Mouse (Mus musculus) left cerebral cortex, adult 11 months (tissue): ENCODE measurements around the gene Plekha1.

ENCODE experiments used
- DNase-seq: peaks from one replicate; pipeline ENCODE4 v3.0.0; 2022; ENCODE audit warnings: low spot score

The Plekha1 gene

GRCm38 (mm10) chr7:130918260-130918659, 52.7 kb downstream of the Plekha1 start:
- DNase-seq = no peak

GRCm38 (mm10) chr7:130922981-130923731, 57.6 kb downstream of the Plekha1 start:
- DNase-seq = no peak

GRCm38 (mm10) chr7:130930401-130930800, 64.8 kb downstream of the Plekha1 start:
- no peak for DNase-seq

GRCm38 (mm10) chr7:130932921-130933320, 67.4 kb downstream of the Plekha1 start:
- no peak for DNase-seq

- no peak for DNase-seq
Measured at GRCm38 (mm10) chr7:130934654-130935053, 69.1 kb downstream of the Plekha1 start.

DNA sequence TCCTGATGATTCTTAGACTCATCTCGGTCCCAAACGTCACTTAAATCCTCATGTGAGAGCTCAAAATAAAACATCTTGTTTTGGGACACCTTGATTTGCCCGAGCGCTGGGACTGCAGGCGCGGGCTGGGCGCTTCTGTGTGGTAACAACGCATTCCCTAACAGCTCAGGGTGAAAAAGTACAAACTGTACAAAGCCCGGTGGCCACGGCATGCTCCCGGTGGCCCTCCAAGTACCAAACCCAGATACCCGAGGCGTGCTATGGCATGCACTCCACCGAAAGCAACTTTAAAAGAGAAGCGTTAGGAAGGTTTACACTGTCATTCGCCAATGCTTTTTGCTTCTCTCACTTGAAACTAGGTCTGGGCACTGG, 69.9 kb downstream of the Plekha1 start:
- no peak for DNase-seq

DNA sequence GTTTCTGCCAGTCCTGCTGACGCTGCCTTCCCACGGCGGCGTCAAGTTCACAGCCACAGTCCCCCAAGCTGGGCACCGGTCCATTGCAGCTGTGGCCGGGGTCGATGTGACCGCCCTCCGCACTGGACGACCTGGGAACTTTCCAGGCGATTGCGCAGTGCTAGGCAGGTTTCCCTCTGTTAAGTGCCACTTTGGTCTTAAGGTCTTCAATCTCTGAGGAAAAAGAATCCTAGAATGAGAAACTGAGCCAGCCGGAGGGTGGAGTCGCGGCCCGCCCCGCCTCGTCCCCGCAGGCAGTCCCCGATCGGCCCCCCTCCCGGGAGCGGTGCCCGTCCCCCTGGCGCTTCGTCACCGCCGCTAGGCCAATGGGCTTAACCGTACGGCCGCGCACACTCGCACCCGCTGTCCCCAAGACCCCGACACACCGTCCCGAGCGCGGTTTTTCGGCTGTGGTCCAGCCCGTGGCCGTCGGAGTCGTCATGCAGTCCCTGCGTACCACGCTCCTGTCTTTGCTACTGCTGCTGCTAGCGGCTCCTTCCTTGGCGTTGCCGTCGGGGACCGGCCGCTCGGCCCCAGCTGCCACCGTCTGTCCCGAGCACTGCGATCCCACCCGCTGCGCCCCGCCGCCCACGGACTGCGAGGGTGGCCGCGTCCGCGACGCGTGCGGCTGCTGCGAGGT, 70.4 kb downstream of the Plekha1 start, which contains the start of gene Htra1:
Htra1 (plus strand) TSS at position 319 of the 679 bp plus-strand sequence.
- peak; percentile 55 for DNase-seq

DNA sequence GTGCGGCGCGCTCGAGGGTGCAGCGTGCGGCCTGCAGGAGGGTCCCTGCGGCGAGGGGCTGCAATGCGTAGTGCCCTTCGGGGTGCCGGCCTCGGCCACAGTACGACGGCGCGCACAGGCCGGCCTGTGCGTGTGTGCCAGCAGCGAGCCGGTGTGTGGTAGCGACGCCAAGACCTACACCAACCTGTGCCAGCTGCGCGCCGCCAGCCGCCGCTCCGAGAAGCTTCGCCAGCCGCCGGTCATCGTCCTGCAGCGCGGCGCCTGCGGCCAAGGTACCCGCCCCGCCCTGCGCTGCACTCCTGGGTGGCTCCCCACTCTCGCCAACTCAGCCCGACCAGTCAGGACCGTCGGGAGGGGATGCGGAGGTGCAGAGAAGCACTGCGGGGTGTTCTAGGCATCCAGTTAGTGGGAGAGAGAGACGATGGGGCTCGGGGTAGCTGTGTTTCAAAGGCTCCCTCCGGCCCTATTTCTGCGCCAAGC, 71.0 kb downstream of the Plekha1 start:
- no peak for DNase-seq

- DNase-seq = no peak
Measured at GRCm38 (mm10) chr7:130937266-130937841, 71.8 kb downstream of the Plekha1 start.

DNA sequence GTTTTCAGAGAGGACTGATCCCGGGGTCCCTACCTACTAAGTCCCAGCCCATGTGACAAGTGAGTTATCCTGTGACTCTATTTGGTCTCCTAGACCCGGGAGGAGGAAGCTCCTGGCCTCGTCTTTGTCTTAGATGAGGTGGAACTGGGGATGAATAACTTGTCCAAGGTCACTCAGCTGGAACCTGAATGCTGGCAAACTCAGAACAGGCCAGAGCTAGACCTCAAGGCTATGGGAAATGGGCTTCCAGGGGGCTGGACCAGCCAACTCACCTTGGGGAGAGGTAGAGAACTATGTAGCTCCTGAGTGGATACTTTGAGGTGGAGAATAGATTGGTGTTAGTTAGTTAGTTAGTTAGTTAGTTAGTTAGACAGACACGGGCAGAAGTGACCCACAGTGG, 72.4 kb downstream of the Plekha1 start:
- no peak for DNase-seq

GRCm38 (mm10) chr7:130938896-130939295, 73.3 kb downstream of the Plekha1 start:
- no peak for DNase-seq

DNA sequence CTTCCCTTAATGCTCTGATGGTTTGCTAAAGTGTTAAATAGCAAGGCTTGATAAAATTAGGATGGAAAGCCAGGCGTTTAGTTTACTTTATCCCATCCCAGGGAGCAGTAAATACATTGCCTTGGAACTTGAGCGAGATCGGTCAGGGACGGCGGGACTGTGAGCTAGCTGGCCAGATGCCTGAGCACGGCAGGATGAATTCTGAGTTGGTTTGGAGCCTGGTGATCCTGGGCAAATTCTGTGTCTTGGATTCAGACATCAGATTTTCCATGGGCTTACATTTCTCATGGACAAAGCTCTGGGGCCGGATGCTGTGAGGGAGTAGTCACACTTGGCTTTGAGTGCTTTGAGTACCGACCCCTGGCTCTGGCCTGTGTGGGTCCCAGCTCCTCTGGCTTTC, 75.2 kb downstream of the Plekha1 start:
- no peak for DNase-seq

GRCm38 (mm10) chr7:130943280-130943895, 77.8 kb downstream of the Plekha1 start:
- no peak for DNase-seq

DNA sequence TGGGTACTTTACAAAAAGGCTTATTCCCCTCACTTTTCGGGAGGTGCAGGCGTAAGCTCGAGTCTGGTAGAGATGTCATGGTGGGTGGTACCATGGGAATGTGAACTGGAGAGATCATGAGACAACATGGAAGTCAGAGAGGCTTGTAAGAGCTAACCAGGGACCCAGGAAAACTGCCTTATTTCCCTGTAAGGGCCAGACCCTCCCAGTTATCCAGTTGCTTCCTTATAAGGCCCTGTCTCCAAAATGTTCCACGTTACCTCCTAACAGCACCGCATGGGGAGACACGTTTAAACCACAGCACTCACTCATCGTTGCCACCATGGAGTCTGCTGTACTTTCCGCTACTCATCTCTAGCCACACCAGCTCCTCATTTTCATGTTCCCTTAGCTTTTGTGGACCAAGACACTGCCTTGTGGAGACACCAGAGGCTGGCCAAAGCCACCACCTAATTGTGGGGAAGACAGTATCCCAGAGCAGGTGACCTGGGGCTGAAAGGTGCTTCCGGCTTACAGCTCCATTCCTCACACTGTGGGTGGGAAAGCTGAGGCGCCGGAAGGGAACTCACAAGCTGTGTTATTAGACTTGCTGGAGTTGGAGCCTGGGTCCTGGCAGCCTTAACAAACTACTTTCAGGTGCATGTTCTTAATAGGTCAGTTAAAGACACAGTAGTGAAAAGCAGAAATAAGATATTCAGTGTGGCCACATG, 79.4 kb downstream of the Plekha1 start:
- DNase-seq = no peak

GRCm38 (mm10) chr7:130945730-130946129, 80.2 kb downstream of the Plekha1 start:
- DNase-seq = no peak

DNA sequence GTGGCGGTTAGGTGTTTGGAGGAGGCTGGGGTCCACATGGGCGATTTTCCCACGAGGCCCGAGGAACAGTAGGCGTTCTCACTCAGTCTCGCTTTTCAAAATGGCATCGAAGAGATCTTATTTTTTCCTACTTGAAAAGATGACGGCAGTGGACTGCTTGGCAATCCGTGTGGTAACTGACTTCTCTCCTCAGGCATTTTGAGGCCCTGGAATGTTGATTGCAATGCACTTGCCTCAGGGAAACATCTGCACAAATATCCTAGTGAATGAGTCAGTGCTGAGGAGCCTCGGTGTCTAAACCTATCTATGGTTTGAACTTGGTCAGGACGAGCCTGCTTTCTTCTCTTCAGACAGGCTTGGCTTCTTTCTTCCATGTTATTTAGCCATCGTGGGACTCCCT, 80.7 kb downstream of the Plekha1 start:
- no peak for DNase-seq

GRCm38 (mm10) chr7:130948563-130949208, 83.1 kb downstream of the Plekha1 start:
- DNase-seq = no peak

DNA sequence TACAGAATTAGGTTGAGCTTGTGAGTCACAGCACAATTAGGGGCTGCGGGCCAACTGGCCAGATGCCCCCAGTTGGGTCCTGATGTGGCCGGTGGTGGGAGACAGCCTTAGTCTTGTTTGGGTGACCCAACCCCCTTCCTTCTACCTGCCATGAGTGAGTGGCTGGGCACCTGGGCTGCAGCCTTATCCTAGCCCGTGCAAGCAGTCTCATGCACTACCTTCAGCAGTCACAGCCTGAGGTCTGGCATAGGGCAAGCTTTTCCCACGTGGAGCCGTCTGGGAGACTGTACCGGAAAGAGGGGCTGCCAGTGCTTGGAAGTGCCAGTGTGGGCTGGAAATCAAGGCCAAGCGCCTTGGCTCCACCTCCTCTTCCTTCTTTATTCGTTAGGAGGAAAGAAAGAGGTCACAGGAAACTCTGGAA, 83.8 kb downstream of the Plekha1 start:
- DNase-seq = no peak

DNA sequence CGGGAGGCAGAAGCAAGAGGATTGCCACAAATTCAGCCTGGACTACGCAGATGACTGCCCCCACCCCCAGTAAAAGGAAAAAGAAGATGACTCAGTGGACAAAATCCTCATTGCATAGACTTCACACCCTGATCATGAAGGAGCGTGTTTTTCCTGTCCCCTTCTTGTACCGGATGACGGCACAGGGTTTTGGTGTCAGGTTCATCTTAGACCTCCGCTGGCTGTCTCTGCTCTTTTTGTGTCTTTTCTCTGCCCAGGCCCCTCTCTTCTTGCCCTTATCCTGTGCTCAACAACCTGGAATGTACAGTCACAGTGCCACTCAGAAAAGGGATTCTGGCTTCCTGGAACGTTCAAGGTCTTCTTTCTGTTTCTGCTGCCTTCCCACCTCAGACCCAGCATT, 84.9 kb downstream of the Plekha1 start:
- DNase-seq = no peak

DNA sequence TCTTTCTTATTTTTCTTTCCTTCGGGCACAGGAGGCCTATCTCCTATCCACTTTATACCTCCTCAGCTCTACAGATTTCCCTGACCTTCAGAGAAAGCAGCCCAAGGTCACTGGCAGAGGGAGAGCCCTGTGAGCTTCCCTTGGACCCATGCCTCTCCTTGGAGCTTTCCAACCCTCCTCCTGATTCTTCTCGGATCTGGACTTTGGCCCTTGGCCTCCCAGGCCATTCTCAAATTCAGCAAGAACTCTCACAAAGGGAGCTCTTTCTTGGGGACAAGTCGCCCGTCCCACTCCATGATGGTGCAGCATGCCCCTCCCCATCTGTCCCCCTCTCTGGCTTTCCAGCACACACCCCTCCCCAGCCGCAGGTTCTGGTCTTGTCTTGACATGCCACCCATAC, 85.4 kb downstream of the Plekha1 start:
- no peak for DNase-seq

GRCm38 (mm10) chr7:130953376-130953775, 87.8 kb downstream of the Plekha1 start:
- DNase-seq = peak; percentile 42
